Mouse (Mus musculus) kidney, embryonic 15.5 days (tissue): Measurements from ENCODE around the gene Ppfia2. TPM values are rescaled to one million over a fixed set of nuclear protein-coding genes. Genes with fewer than 3 reads are reported as not detected.

Experiments used
- ATAC-seq: fragments of 200-750 bp; cut with Nextera tagmentation; replicated peaks from 2 replicates; pipeline ENCODE4 v1.8.0; 2017; ENCODE audit warnings: moderate TSS enrichment; ENCODE audit not compliant: low FRiP score
- H3K27ac ChIP-seq: fragments of 300-500 bp; sonication (generic); 2 replicates; pipeline ENCODE4 v1.5.1; 2015; ENCODE audit warnings: mild to moderate bottlenecking, inconsistent platforms
- H3K27me3 ChIP-seq: fragments of 300-500 bp; sonication (generic); 2 replicates; pipeline ENCODE4 v1.6.1; 2015; ENCODE audit warnings: inconsistent platforms
- H3K36me3 ChIP-seq: fragments of 300-500 bp; sonication (generic); 2 replicates; pipeline ENCODE4 v1.6.1; 2015; ENCODE audit warnings: inconsistent platforms
- H3K4me1 ChIP-seq: fragments of 300-500 bp; sonication (generic); 2 replicates; pipeline ENCODE4 v1.6.1; 2015; ENCODE audit warnings: inconsistent platforms
- H3K4me2 ChIP-seq: fragments of 300-500 bp; sonication (generic); 2 replicates; pipeline ENCODE4 v1.6.1; 2015; ENCODE audit warnings: moderate library complexity, mild to moderate bottlenecking, inconsistent platforms
- H3K4me3 ChIP-seq: fragments of 300-500 bp; sonication (generic); replicated peaks from 2 replicates; pipeline ENCODE4 v1.5.1; 2015; ENCODE audit warnings: mild to moderate bottlenecking, inconsistent platforms
- H3K9ac ChIP-seq: fragments of 300-500 bp; sonication (generic); 2 replicates; pipeline ENCODE4 v1.6.1; 2015; ENCODE audit warnings: mild to moderate bottlenecking, inconsistent platforms
- H3K9me3 ChIP-seq: fragments of 300-500 bp; sonication (generic); replicated peaks from 2 replicates; pipeline ENCODE4 v1.6.1; 2016; ENCODE audit warnings: inconsistent platforms
- WGBS: fragments of 180-500 bp; shearing (Covaris S2); methylation state at CpG from one replicate; pipeline ENCODE4 v1.1.7; 2015; ENCODE audit warnings: mixed read lengths; 5-methylcytosine and 5-hydroxymethylcytosine counted together
- polyA plus RNA-seq: library from polyadenylated mRNA; unstranded; fragments of >200 nt; fragmentation: Nextera tagmentation; extraction: Ambion mirVana; gene quantifications from 2 replicates; pipeline ENCODE4 v1.2.1, GENCODE M21; 2015

Gene Ppfia2
- polyA plus RNA-seq, 1 experiment from 2014 or later, result 0.86 TPM

- 90% methylated on average over 2 of the region's 2 CpGs for WGBS
- ATAC-seq, result no peak
- Histone ChIP-seq H3K4me3 (no peak overlapping the region), H3K4me2 (no peak overlapping the region), H3K4me1 (no peaks in the 10 kb centered on the region), H3K36me3 (no peaks in the 10 kb centered on the region), H3K27me3 (no peaks in the 10 kb centered on the region), H3K27ac (no peak overlapping the region), H3K9me3 (no peaks in the 10 kb centered on the region), H3K9ac (no peak overlapping the region)
These were observed 249.8 kb downstream of the Ppfia2 start for GRCm38 (mm10) chr10:106719936-106720335.

GRCm38 (mm10) chr10:106732265-106732664, 262.1 kb downstream of the Ppfia2 start:
- WGBS, result 83% methylated on average over 2 of the region's 2 CpGs
- Histone ChIP-seq H3K4me2 (no peak overlapping the region), H3K4me1 (no peaks in the 10 kb centered on the region), H3K27ac (no peak overlapping the region), H3K9me3 (no peaks in the 10 kb centered on the region), H3K9ac (no peak overlapping the region), H3K27me3 (no peaks in the 10 kb centered on the region), H3K36me3 (no peaks in the 10 kb centered on the region), H3K4me3 (no peak overlapping the region)
- ATAC-seq, result no peak

DNA sequence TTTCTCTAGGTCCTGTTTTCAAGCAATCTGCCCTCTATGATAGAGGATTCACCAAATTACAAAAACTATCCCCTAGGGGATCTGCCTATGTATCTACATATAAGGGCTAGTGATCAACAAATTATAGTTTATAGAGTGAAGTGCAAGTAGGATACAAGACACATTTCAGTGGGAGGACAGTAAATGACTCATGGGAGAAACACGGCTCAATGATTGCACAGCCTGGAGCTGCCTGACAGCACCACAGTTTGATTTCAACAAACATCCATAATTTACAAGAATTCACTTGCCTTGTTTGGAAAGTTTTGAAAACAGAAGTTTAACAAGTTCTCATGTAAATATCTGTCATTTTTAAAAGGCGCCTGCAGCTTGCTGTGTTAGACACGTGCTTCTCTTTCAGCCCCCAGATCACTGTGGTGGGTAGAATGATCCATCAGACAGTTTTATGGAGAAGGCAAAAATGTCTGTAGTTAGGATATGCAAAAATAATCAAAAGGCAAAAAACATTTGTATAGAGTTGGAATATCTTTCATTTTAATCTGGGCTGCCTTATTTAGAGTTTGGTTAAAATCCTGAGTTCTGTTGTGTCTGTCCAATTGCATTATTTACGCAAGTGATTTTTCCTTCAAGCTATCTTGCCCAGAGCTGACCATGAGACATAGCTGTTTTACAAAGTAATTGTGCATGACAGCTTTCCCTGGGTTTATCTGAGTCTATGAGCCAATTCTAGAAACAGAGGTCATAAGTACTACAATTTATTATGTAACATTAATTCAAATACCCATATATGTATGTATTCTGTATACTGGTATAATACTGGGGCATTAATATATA, 266.3 kb downstream of the Ppfia2 start:
- Histone ChIP-seq H3K9ac (no peak overlapping the region), H3K9me3 (no peaks in the 10 kb centered on the region), H3K27me3 (no peaks in the 10 kb centered on the region), H3K27ac (no peak overlapping the region), H3K4me2 (no peak overlapping the region), H3K4me1 (no peaks in the 10 kb centered on the region), H3K36me3 (no peaks in the 10 kb centered on the region), H3K4me3 (no peak overlapping the region)
- WGBS, result 75% methylated on average over 4 of the region's 4 CpGs
- ATAC-seq, result no peak

DNA sequence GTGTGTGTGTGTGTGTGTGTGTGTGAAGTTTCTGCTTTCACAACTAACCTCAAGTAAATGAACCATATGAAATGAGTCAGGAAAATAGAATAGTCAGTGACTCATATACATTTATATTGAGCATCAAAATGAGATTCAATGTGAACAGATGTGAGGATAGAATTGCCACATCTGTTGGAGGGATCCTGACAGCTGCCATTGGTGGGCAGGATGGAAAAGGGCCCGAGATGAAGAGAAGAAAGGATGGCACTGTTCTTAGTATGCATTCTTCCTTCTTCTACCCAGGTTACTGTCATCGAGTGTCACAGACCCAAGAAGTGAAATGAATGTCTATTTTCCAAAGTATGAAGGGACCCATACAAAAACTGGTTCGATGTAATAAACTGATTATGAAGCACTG, 268.1 kb downstream of the Ppfia2 start:
- no peak overlapping the region for H3K27ac ChIP-seq
- no peaks in the 10 kb centered on the region for H3K27me3 ChIP-seq
- no peaks in the 10 kb centered on the region for H3K4me1 ChIP-seq
- H3K9me3 ChIP-seq, result no peaks in the 10 kb centered on the region
- H3K36me3 ChIP-seq, result no peaks in the 10 kb centered on the region
- H3K4me3 ChIP-seq, result no peak overlapping the region
- WGBS, result 70% methylated on average over 3 of the region's 3 CpGs
- no peak overlapping the region for H3K4me2 ChIP-seq
- no peak for ATAC-seq
- H3K9ac ChIP-seq, result no peak overlapping the region

- no peaks in the 10 kb centered on the region for H3K4me1 ChIP-seq
- no peaks in the 10 kb centered on the region for H3K27me3 ChIP-seq
- H3K36me3 ChIP-seq, result no peaks in the 10 kb centered on the region
- H3K27ac ChIP-seq, result no peak overlapping the region
- H3K4me3 ChIP-seq, result no peak overlapping the region
- no peaks in the 10 kb centered on the region for H3K9me3 ChIP-seq
- no peak overlapping the region for H3K4me2 ChIP-seq
- no peak overlapping the region for H3K9ac ChIP-seq
- ATAC-seq, result no peak
These were observed 274.8 kb downstream of the Ppfia2 start for GRCm38 (mm10) chr10:106744966-106745365.

DNA sequence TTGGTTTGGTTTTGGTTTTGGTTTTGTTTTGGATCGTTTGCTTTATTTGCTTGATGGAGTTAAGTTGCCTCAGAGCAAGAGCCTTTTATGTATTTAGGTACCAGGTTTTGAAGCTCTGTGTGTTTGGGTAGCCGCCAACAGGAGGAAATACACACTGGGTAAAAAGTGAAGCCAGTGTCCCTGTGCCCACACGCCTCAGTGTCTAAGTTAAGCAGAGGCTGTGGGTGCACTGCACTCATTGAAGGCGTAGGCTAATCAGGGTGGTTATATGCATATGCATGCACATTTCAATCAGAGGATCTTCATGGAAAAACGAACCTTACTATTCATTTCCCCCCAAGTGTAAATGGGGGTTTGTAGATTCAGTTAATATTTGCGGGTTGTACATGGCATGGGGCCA, 290.9 kb downstream of the Ppfia2 start:
- H3K27ac ChIP-seq, result no peak overlapping the region
- no peak overlapping the region for H3K9ac ChIP-seq
- H3K27me3 ChIP-seq, result no peaks in the 10 kb centered on the region
- ATAC-seq, result no peak
- H3K9me3 ChIP-seq, result no peaks in the 10 kb centered on the region
- H3K4me2 ChIP-seq, result no peak overlapping the region
- no peak overlapping the region for H3K4me3 ChIP-seq
- H3K36me3 ChIP-seq, result no peaks in the 10 kb centered on the region
- H3K4me1 ChIP-seq, result no peaks in the 10 kb centered on the region
- 85% methylated on average over 6 of the region's 6 CpGs for WGBS

- no peak for ATAC-seq
- Histone ChIP-seq H3K36me3 (no peaks in the 10 kb centered on the region), H3K4me2 (no peak overlapping the region), H3K4me1 (no peaks in the 10 kb centered on the region), H3K4me3 (no peak overlapping the region), H3K9ac (no peak overlapping the region), H3K27me3 (no peaks in the 10 kb centered on the region), H3K9me3 (no peaks in the 10 kb centered on the region), H3K27ac (no peak overlapping the region)
- WGBS, result 71% methylated on average over 7 of the region's 7 CpGs
These were observed 293.6 kb downstream of the Ppfia2 start for GRCm38 (mm10) chr10:106763785-106764184.

- Histone ChIP-seq H3K4me2 (no peak overlapping the region), H3K27me3 (no peaks in the 10 kb centered on the region), H3K4me3 (no peak overlapping the region), H3K9me3 (no peaks in the 10 kb centered on the region), H3K36me3 (no peaks in the 10 kb centered on the region), H3K4me1 (no peaks in the 10 kb centered on the region), H3K9ac (no peak overlapping the region), H3K27ac (no peak overlapping the region)
- ATAC-seq, result no peak
- 84% methylated on average over 1 of the region's 1 CpGs for WGBS
These were observed 305.4 kb downstream of the Ppfia2 start for GRCm38 (mm10) chr10:106775571-106775970.

DNA sequence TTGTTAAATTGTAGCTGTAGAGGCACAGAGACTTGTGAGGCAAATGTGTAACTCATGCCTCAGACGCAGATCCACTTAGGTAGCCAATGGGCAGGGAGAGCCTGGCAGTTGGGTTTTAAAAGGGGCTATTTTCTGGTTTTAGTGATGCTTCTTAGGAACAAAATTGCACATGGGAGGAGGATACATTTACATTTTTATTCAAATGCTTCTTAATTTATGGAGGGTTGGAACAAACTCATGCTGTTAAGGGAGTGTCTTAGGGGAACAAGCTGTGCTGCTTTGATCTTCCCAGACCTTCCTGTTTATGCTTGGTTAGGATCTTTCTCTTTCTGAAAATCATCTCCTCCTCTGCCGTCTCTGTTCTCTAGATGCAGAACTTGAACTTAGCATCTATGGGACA, 345.3 kb downstream of the Ppfia2 start:
- no peak for ATAC-seq
- no peaks in the 10 kb centered on the region for H3K27me3 ChIP-seq
- no peak overlapping the region for H3K27ac ChIP-seq

GRCm38 (mm10) chr10:106818381-106818780, 348.2 kb downstream of the Ppfia2 start:
- H3K9ac ChIP-seq, result no peak overlapping the region
- ATAC-seq, result no peak
- no peaks in the 10 kb centered on the region for H3K36me3 ChIP-seq
- H3K27me3 ChIP-seq, result no peaks in the 10 kb centered on the region
- H3K27ac ChIP-seq, result no peak overlapping the region
- no peak overlapping the region for H3K4me3 ChIP-seq
- no peaks in the 10 kb centered on the region for H3K4me1 ChIP-seq
- 87% methylated on average over 4 of the region's 4 CpGs for WGBS
- H3K4me2 ChIP-seq, result no peak overlapping the region
- H3K9me3 ChIP-seq, result no peaks in the 10 kb centered on the region

More for the DNA sequence above, 345.3 kb downstream of the Ppfia2 start:
- Histone ChIP-seq H3K9me3 (no peaks in the 10 kb centered on the region), H3K9ac (no peak overlapping the region), H3K4me3 (no peak overlapping the region), H3K36me3 (no peaks in the 10 kb centered on the region), H3K4me2 (no peak overlapping the region), H3K4me1 (no peaks in the 10 kb centered on the region)
- WGBS, result 25% methylated on average over 2 of the region's 2 CpGs

DNA sequence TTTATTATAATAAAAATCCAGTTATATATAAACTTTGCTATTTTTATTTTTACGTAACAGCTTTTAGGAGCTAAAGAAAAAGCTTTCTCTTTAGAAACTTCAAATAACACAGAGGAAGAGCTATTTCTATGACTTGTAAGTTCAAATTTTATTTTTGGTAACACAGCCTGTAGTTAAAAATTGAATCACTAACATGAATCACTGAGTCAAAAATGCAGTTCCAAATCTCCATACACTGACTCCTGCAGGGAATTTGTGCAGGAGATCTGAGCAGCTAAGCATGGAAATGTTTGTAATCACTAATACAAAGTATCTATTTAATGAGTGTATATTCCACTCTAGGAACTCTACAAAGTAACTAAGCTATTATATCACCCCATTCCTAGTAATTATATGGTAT, 354.1 kb downstream of the Ppfia2 start:
- Histone ChIP-seq H3K4me1 (no peaks in the 10 kb centered on the region), H3K36me3 (no peaks in the 10 kb centered on the region), H3K4me2 (no peak overlapping the region), H3K9me3 (no peaks in the 10 kb centered on the region), H3K27ac (no peak overlapping the region), H3K9ac (no peak overlapping the region), H3K4me3 (no peak overlapping the region), H3K27me3 (no peaks in the 10 kb centered on the region)
- ATAC-seq, result no peak
- 97% methylated on average over 1 of the region's 1 CpGs for WGBS

DNA sequence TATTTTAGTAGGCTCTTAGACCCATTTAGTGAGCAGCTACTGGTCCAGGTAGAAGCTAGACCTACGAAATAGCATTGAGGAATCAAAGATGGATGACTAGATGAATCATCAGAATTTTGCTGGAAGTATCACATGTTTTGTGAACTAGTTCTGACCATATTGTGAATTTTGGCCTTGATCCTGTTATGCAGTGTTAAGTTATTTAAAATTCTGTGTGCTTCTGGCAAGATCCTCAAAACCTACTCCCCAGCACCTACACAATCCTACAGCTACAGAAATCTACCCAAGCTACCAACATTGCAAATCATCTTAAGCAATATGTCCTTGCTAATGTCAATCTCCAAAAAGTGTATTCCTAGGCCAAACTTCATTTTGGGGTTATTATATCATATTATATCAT, 368.3 kb downstream of the Ppfia2 start:
- H3K27me3 ChIP-seq, result no peaks in the 10 kb centered on the region
- ATAC-seq, result no peak
- WGBS, result 73% methylated on average over 1 of the region's 1 CpGs

DNA sequence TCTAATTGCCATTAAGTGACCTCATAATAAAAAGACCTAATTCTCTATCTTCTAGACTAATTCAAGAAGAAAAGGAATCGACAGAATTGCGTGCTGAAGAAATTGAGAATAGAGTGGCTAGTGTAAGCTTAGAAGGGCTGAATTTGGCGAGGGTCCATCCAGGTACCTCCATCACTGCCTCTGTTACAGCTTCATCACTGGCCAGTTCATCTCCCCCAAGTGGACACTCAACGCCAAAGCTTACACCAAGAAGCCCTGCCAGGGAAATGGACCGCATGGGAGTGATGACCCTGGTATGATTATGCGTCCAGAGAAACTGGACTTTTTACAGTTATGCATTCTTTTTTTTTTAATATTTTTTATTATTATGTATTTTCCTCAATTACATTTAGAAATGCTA, 388.0 kb downstream of the Ppfia2 start:
- no peak overlapping the region for H3K27ac ChIP-seq
- no peak for ATAC-seq
- H3K9me3 ChIP-seq, result no peaks in the 10 kb centered on the region
- H3K4me2 ChIP-seq, result no peak overlapping the region
- 80% methylated on average over 6 of the region's 6 CpGs for whole genome bisulfite sequencing
- H3K4me3 ChIP-seq, result no peak overlapping the region
- no peaks in the 10 kb centered on the region for H3K4me1 ChIP-seq
- H3K9ac ChIP-seq, result no peak overlapping the region
- no peaks in the 10 kb centered on the region for H3K27me3 ChIP-seq
- H3K36me3 ChIP-seq, result no peaks in the 10 kb centered on the region

More for the DNA sequence above, 368.3 kb downstream of the Ppfia2 start:
- no peak overlapping the region for H3K9ac ChIP-seq
- H3K9me3 ChIP-seq, result no peaks in the 10 kb centered on the region
- H3K4me3 ChIP-seq, result no peak overlapping the region
- no peak overlapping the region for H3K4me2 ChIP-seq
- H3K4me1 ChIP-seq, result no peaks in the 10 kb centered on the region
- no peaks in the 10 kb centered on the region for H3K36me3 ChIP-seq
- H3K27ac ChIP-seq, result no peak overlapping the region
